Mouse (Mus musculus): ENCODE measurements around the gene Tfeb.

- TF ChIP-seq POLR2A (IDR thresholded peaks at IDR 0.05; ENCODE audit: borderline replicate concordance, extremely low read depth, insufficient read depth, insufficient read length, poor library complexity, severe bottlenecking) = no peak
- TF ChIP-seq CTCF (IDR thresholded peaks at IDR 0.05; ENCODE audit: borderline replicate concordance, extremely low read depth, insufficient read depth, insufficient read length) = no peak
Observed at GRCm38 (mm10) chr17:47757056-47757610, 20.3 kb downstream of the Tfeb start.
